ENCODE assay signal across 23 mouse cellular contexts in the genomic region with DNA sequence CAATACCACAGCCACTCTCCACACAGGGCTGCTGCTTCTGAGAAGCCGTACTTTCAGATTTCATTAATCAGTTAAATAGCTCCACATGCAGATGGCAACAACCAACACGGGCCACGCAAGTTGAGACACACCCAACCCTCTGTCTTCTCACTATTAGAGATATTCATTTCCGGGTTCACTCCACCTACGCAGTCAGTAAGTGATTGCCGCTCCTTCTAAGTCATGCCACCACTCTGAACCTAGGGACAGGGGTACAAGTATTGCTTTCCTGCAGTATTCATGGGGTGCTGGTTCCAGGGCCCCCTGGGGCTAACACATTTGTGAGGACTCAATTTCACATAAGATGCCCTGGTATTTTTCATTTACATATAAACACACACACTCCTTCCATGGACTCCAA.
DNase-seq lines count a peak whose midpoint lies in the region; ATAC-seq and TF ChIP-seq lines count a peak whose summit lies in the region.
"Had no signal": no experiment of that assay in that cellular context is flagged by ENCODE, and none has a peak within 500 bp of the region (broad histone marks: within the 10 kb centered on the region; RNA-seq: fewer than 3 reads in every experiment).

No protein-coding gene starts in this region.

- TF ChIP-seq EP300 in stomach, postnatal 0 days (optimal IDR thresholded peaks at IDR 0.05) = no peak

- H3K4me2 ChIP-seq in stomach, postnatal 0 days (replicated peaks; ENCODE audit: low read depth) = no peak overlapping the region
- H3K4me2 ChIP-seq: embryonic facial prominence, embryonic 15.5 days; heart, embryonic 11.5 days; heart, embryonic 15.5 days; hindbrain, embryonic 14.5 days had no signal

- no peaks in the 10 kb centered on the region for H3K27me3 ChIP-seq in stomach, postnatal 0 days (ENCODE audit: control insufficient read depth, insufficient read depth, low read length)
- H3K27me3 ChIP-seq: embryonic facial prominence, embryonic 15.5 days; heart, embryonic 15.5 days had no signal

- no peak overlapping the region for H3K9ac ChIP-seq in stomach, postnatal 0 days (ENCODE audit: low read length)
- H3K9ac ChIP-seq: embryonic facial prominence, embryonic 15.5 days; heart, embryonic 15.5 days; hindbrain, embryonic 14.5 days had no signal

- H3K9me3 ChIP-seq in stomach, postnatal 0 days (ENCODE audit: control insufficient read depth, low read length) = no peaks in the 10 kb centered on the region
- H3K9me3 ChIP-seq: embryonic facial prominence, embryonic 15.5 days; forebrain, embryonic 10.5 days; heart, embryonic 15.5 days; hindbrain, embryonic 10.5 days had no signal

- no peak overlapping the region for H3K27ac ChIP-seq in stomach, postnatal 0 days (replicated peaks)
- H3K27ac ChIP-seq: embryonic facial prominence, embryonic 15.5 days; forebrain, embryonic 10.5 days; gastrocnemius, adult 2 months; heart, embryonic 15.5 days; hindbrain, embryonic 10.5 days; hindbrain, embryonic 14.5 days had no signal

- no peak for TF ChIP-seq CTCF in stomach, postnatal 0 days (IDR thresholded peaks at IDR 0.05; ENCODE audit: low read depth)

- no peaks in the 10 kb centered on the region for H3K4me1 ChIP-seq in stomach, postnatal 0 days (replicated peaks; ENCODE audit: control insufficient read depth, insufficient read depth)
- H3K4me1 ChIP-seq: embryonic facial prominence, embryonic 15.5 days had no signal

- H3K4me3 ChIP-seq in stomach, postnatal 0 days (ENCODE audit: low read depth, low read length) = no peak overlapping the region
- H3K4me3 ChIP-seq: embryonic facial prominence, embryonic 15.5 days; erythroblast, embryonic 14.5 days; forebrain, embryonic 10.5 days; gastrocnemius, adult 2 months; heart, embryonic 15.5 days; hindbrain, embryonic 10.5 days had no signal

- peak; percentile 68 for ATAC-seq in inflammation-experienced regulatory T-cells, adult 6 months
- 0 out of 2 replicates have a peak, but pooled peaks have one; percentile 6 for ATAC-seq in megakaryocyte progenitor cell, adult 5-6 weeks (replicated peaks; ENCODE audit: poor library complexity)
- peak; percentile 75 for ATAC-seq in stomach, postnatal 0 days (ENCODE audit: low FRiP score, low TSS enrichment)
- ATAC-seq: forebrain, embryonic 14.5 days had no signal

- DNase-seq in heart, adult 11 months = peak; percentile 90
- DNase-seq in heart, adult 18-20 months = no peak
- DNase-seq in stomach, postnatal 0 days (ENCODE audit: low spot score) = no peak
- DNase-seq in spleen, postnatal 14 days (ENCODE audit: low spot score in 2 of 2) = no peak
- DNase-seq in kidney, postnatal 36 days = no peak
- DNase-seq in ovary, postnatal 10 days (ENCODE audit: low spot score) = no peak
- DNase-seq: adrenal gland, postnatal 10 days; cerebellum, adult 18-20 months; cerebellum, postnatal 10 days; gastrocnemius, adult 2 months; gastrocnemius, postnatal 25 days; kidney, adult 2 months had no signal

- WGBS in stomach, postnatal 0 days = 79% methylated on average over 6 of the region's 6 CpGs

- H3K36me3 ChIP-seq in stomach, postnatal 0 days (ENCODE audit: control insufficient read depth, insufficient read depth, low read length) = no peaks in the 10 kb centered on the region
- H3K36me3 ChIP-seq: embryonic facial prominence, embryonic 15.5 days; forebrain, embryonic 10.5 days; G1E; heart, embryonic 15.5 days; hindbrain, embryonic 10.5 days had no signal

Comparison
In these comparisons a context has a peak if more than half of its experiments do, and no peak if none do; other contexts are left out.
1. ATAC-seq: peak in every context shown above with its lines; median percentile 75 in stomach, postnatal 0 days; 68 in inflammation-experienced regulatory T-cells, adult 6 months; 6 in megakaryocyte progenitor cell, adult 5-6 weeks.